Mouse (Mus musculus): ENCODE results near the gene Soat1.

DNA sequence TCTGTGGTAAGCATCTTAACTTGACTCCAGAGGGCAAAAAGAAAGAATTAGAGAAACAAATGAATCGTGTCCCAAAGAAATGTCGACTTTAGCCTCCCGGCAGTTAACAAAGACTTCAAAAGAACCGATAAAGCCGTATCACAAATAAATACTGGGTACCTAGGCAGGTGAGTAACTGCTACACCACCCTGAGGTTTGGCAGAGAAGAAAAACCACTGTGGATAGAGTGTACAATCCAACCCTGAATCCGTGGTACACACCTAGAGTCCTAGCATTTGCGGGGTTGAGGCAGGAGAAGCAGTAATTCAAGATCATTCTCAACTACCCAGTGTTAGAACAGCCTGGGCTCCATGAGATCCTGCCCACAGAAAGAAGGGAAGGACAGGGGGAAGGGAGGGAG is 2.2 kb downstream of the Soat1 start:
- TF ChIP-seq CTCF (conservative IDR thresholded peaks at IDR 0.05; ENCODE audit: low read length) (no peak), NANOG (IDR thresholded peaks at IDR 0.05; ENCODE audit: borderline replicate concordance, low read length) (no peak)

All from E14TG2a.4 (cell line).